Mouse (Mus musculus) layer of hippocampus, adult 2 months (tissue): ENCODE measurements around the gene Tmed2. TPM values are rescaled to one million over a fixed set of nuclear protein-coding genes. Genes with fewer than 3 reads are reported as not detected.
"Not testable (repeated sequence)": the region's sequence is repeated elsewhere in the genome, so short reads cannot be mapped to it uniquely, and the experiment has no call there.

ENCODE experiments used
- DNase-seq, 2 experiments: peaks; one replicate each; pipeline ENCODE4 v3.0.0; 2022; ENCODE audit warnings: low spot score in 2 of 2
- H3K27ac ChIP-seq: fragments of 200-600 bp; 2 replicates; pipeline ENCODE4 v1.8.1; 2022
- H3K4me3 ChIP-seq: fragments of 200-600 bp; 2 replicates; pipeline ENCODE4 v1.8.1; 2022; ENCODE audit warnings: mild to moderate bottlenecking
- CTCF ChIP-seq: fragments of 200-600 bp; conservative IDR thresholded peaks from 2 replicates; pipeline ENCODE4 v1.8.1; 2022; ENCODE audit warnings: antibody characterized with exemption, mild to moderate bottlenecking, moderate library complexity
- long read RNA-seq, 2 experiments: library from polyadenylated mRNA; stranded (forward); transcript quantifications; one replicate each; pipeline ENCODE4 v2.0.0; 2021; ENCODE audit warnings: borderline mapping rate in 2 of 2
- total RNA-seq, 2 experiments: library from RNA; stranded (reverse); gene quantifications; 2 replicates each; pipeline ENCODE4 v1.2.3; 2021

Gene Tmed2
- 10 to 100 TPM; 97.4 to 99.3 TPM for total RNA-seq
- long read RNA-seq, experiment 1, transcript Tmed2-201 (4 exons, 2,074 nt), result major isoform, 132 of 134 reads
- long read RNA-seq, experiment 1, partial matches to known transcripts, result 0 of 134 reads
- long read RNA-seq, experiment 1, other reads (novel, unspliced or antisense), result 1 of 134 reads
- long read RNA-seq, experiment 2, transcript Tmed2-201 (4 exons, 2,074 nt), result major isoform, 168 of 179 reads
- long read RNA-seq, experiment 2, partial matches to known transcripts, result 7 of 179 reads
- long read RNA-seq, experiment 2, other reads (novel, unspliced or antisense), result 3 of 179 reads

GRCm38 (mm10) chr5:124540383-124540786, at the start of gene Tmed2:
Gene Tmed2, plus strand, starts transcription at chr5:124540695.
- Histone ChIP-seq H3K27ac (peak within 1 kb of the TSS; percentile 84), H3K4me3 (peak within 1 kb of the TSS; percentile 85)
- peak; percentile 95 to 97 for DNase-seq
- TF ChIP-seq CTCF, result peak; percentile 65

DNA sequence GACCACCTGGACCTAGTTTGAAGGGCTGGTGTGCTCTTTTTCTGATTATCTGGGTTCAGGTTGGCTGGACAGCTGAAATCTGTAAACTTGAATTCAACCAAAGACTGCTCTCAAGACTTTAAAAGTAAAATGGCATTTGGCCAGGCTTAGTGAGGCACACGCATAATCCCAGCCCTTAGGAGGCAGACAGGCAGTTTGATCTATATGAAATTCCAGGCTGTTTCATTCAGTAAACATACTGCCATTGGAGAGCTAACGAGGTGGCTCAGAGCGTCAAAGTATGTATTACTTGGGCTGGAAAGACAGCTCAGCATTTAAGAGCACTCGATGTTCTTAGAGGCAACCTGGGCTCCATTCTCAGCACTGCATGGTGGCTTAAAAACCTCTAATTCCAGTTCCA, 48.8 kb upstream of the Tmed2 start:
- Histone ChIP-seq H3K4me3 (no peak overlapping the region), H3K27ac (peak overlapping the region; percentile 43; the same call in 1 of the 2 replicates)
- TF ChIP-seq CTCF, result no peak
- no peak for DNase-seq

DNA sequence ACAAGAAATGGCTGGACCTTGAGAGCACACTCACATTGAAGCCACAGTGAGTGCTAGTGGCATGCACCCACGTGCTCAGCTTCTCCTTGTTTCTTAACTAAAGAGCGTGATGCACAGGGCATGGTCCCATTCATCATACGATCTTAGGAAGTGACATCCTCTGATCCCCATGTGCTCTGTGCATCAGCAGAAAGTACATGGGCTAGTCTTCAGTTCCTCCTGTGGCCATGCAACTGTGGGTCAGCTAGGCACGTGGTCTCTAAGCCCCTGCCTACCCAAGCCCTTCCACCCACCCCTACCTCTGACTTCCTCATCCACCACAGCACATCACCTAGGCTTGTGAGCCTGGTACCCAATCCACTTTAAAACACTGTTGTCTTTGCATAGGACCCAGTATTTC, 47.9 kb upstream of the Tmed2 start:
- H3K4me3 ChIP-seq, result no peak overlapping the region
- DNase-seq, result no peak
- no peak overlapping the region for H3K27ac ChIP-seq
- TF ChIP-seq CTCF, result no peak

DNA sequence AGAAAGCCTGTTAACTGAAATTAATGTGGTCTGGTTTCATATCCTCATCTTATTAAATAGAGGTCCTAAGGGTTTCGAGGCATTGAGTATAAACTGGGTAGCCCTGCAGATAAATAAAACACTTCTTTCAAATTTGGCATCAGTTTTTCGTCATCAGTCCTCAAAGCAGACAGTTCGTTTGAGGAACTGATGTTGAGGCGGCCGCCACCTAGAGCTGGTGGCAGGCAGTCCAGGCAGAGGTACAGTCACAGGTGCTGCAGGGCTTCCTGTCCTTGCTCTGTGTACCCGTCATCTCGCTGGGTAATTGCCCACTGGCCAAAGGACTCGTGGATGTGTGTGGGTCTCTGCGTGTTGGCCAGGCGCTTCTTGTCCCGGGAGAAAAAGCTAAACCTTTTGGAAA, 47.0 kb upstream of the Tmed2 start:
- no peak overlapping the region for H3K4me3 ChIP-seq
- DNase-seq, result no peak
- no peak for TF ChIP-seq CTCF

GRCm38 (mm10) chr5:124495547-124495946, 44.9 kb upstream of the Tmed2 start:
- no peak for DNase-seq
- Histone ChIP-seq H3K27ac (peak overlapping the region; percentile 69), H3K4me3 (no peak overlapping the region)
- no peak for TF ChIP-seq CTCF

More for the DNA sequence above, 47.0 kb upstream of the Tmed2 start:
- no peak overlapping the region for H3K27ac ChIP-seq

DNA sequence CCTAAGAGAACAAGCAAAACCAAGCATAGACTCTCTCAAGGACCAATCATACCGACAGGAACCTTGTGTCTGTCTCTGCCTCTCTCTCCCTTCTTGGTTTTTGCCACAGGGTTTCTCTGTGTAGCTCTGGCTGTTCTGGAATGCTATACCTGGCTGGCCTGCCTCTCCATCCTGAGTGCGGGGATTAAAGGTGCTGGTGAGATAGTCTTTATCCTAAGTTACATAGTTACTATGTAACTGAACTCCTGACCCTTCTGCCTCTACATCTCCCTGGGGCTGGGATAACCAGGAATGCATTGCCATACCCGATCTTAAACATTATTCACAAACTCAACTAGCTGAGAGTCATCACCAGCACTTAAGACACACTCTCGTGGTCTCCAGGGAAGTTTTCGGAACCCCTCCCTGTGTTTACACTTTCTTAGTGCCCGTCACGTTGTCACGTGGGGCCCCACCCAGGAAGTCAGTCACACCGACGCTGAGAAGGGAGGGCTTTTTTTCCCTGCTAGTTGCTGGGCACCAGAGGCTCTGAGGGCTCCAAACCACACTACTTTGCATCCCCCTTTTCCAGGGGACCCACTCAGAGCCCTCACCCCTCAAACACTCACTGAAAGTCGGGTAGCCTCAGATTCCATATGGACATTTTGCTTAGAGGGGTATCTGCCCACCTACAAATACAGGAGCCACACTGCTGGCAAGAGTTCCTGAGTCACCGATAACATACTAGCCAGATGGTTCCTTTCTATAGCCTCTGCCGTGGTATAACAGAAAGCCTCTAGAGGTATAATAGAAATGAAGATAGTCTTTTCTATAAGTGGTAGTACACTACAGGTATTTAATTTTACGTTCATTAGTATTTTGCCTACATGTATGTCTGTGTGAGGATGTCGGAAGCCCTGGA, 43.6 kb upstream of the Tmed2 start:
- Histone ChIP-seq H3K4me3 (no peak overlapping the region), H3K27ac (peak overlapping the region; percentile 69)
- TF ChIP-seq CTCF, result no peak
- DNase-seq, result no peak

- no peak for TF ChIP-seq CTCF
- H3K27ac ChIP-seq, result peak overlapping the region; percentile 69
- H3K4me3 ChIP-seq, result no peak overlapping the region
- DNase-seq, result no peak
Measured at GRCm38 (mm10) chr5:124498221-124498876, 42.1 kb upstream of the Tmed2 start.

- Histone ChIP-seq H3K27ac (peak overlapping the region; percentile 69), H3K4me3 (no peak overlapping the region)
- no peak for TF ChIP-seq CTCF
Measured at GRCm38 (mm10) chr5:124499001-124499400, 41.5 kb upstream of the Tmed2 start.

GRCm38 (mm10) chr5:124500037-124500436, 40.5 kb upstream of the Tmed2 start:
- H3K27ac ChIP-seq, result peak overlapping the region; percentile 69
- DNase-seq, H3K4me3 ChIP-seq: not testable (repeated sequence)

More at GRCm38 (mm10) chr5:124499001-124499400, 41.5 kb upstream of the Tmed2 start:
- DNase-seq, result no peak

DNA sequence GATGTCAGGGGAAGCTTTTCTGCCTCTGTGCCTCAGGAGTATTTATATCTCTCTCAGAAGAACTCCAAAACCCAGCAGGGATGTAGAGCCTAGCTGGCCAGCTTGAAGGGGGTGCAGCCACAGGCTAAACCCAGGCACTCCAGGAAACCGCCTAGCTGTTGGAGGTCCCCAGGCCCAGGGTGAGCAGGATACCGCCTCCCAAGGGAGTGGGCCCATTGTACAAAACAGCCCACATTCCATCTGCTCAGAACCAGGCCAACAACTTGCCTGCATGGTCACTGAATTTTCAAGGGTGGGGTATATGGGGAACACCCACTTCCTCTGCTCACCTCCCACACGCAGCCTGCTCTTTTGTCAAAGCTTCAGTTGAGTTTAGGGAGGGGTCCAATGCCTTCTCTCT, 39.9 kb upstream of the Tmed2 start:
- no peak for TF ChIP-seq CTCF
- Histone ChIP-seq H3K27ac (peak overlapping the region; percentile 85), H3K4me3 (no peak overlapping the region)
- DNase-seq, result peak; percentile 41 to 48

GRCm38 (mm10) chr5:124501541-124501940, 39.0 kb upstream of the Tmed2 start:
- Histone ChIP-seq H3K27ac (peak overlapping the region; percentile 85), H3K4me3 (no peak overlapping the region)
- TF ChIP-seq CTCF, result no peak
- DNase-seq, result no peak

- Histone ChIP-seq H3K27ac (peak overlapping the region; percentile 92), H3K4me3 (no peak overlapping the region)
- TF ChIP-seq CTCF, result no peak
- DNase-seq, result peak; percentile 84 to 91
Measured at GRCm38 (mm10) chr5:124503742-124504141, 36.8 kb upstream of the Tmed2 start.

DNA sequence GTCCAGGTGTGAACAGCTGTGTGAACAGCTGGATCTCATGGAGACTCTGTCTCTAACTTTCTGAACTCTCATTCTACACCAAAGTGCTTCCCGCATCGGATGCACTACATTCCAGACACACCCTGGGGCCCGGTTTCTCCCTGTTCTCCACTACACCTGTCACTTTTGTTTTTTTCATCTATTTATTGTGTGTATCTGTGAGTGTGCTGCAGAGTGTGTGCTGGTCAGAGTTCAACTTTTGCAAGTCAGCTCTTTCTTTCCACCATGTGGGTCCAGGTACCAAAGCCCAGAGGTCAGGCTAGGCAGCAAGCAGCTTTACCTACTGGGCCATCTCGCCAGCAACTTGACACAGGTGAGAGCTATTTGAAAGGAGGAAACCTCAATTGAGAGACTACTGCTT, 35.3 kb upstream of the Tmed2 start:
- no peak for TF ChIP-seq CTCF
- no peak overlapping the region for H3K4me3 ChIP-seq
- DNase-seq, result no peak
- peak overlapping the region; percentile 92 for H3K27ac ChIP-seq
